Mouse (Mus musculus): ENCODE measurements around the gene Robo2. TPM values are rescaled to one million over a fixed set of nuclear protein-coding genes. Genes with fewer than 3 reads are reported as not detected.

Gene Robo2
- polyA plus RNA-seq, 1 experiment from 2014 or later, result 17.7 TPM

GRCm38 (mm10) chr16:74287878-74288277 is 123.7 kb downstream of the Robo2 start:
- no peaks in the 10 kb centered on the region for H3K9me3 ChIP-seq (ENCODE audit: control insufficient read depth, low read length)
- H3K36me3 ChIP-seq (ENCODE audit: control insufficient read depth, insufficient read depth, low read length), result no peaks in the 10 kb centered on the region
- H3K27me3 ChIP-seq (replicated peaks; ENCODE audit: control insufficient read depth, insufficient read depth, low read length), result no peaks in the 10 kb centered on the region
- WGBS, result 82% methylated on average over 8 of the region's 8 CpGs
- no peaks in the 10 kb centered on the region for H3K4me1 ChIP-seq (ENCODE audit: control insufficient read depth, insufficient read depth, low read length)
- H3K9ac ChIP-seq (ENCODE audit: low read depth, low read length), result no peak overlapping the region
- no peak overlapping the region for H3K27ac ChIP-seq (ENCODE audit: low read length)
- no peak overlapping the region for H3K4me2 ChIP-seq (ENCODE audit: low read depth, low read length)
- no peak for ATAC-seq
- H3K4me3 ChIP-seq (ENCODE audit: low read length), result no peak overlapping the region

- no peak overlapping the region for H3K4me2 ChIP-seq (ENCODE audit: low read depth, low read length)
- no peaks in the 10 kb centered on the region for H3K27me3 ChIP-seq (replicated peaks; ENCODE audit: control insufficient read depth, insufficient read depth, low read length)
- no peak overlapping the region for H3K27ac ChIP-seq (ENCODE audit: low read length)
- H3K4me3 ChIP-seq (ENCODE audit: low read length), result no peak overlapping the region
- no peak for ATAC-seq
- 52% methylated on average over 6 of the region's 6 CpGs for WGBS
- no peaks in the 10 kb centered on the region for H3K9me3 ChIP-seq (ENCODE audit: control insufficient read depth, low read length)
- H3K4me1 ChIP-seq (ENCODE audit: control insufficient read depth, insufficient read depth, low read length), result no peaks in the 10 kb centered on the region
- H3K36me3 ChIP-seq (ENCODE audit: control insufficient read depth, insufficient read depth, low read length), result no peaks in the 10 kb centered on the region
- H3K9ac ChIP-seq (ENCODE audit: low read depth, low read length), result no peak overlapping the region
These were observed 129.1 kb downstream of the Robo2 start for GRCm38 (mm10) chr16:74282549-74282948.

- no peak overlapping the region for H3K27ac ChIP-seq (ENCODE audit: low read length)
- no peaks in the 10 kb centered on the region for H3K4me1 ChIP-seq (ENCODE audit: control insufficient read depth, insufficient read depth, low read length)
- no peaks in the 10 kb centered on the region for H3K9me3 ChIP-seq (ENCODE audit: control insufficient read depth, low read length)
- no peaks in the 10 kb centered on the region for H3K36me3 ChIP-seq (ENCODE audit: control insufficient read depth, insufficient read depth, low read length)
- H3K4me2 ChIP-seq (ENCODE audit: low read depth, low read length), result no peak overlapping the region
- no peak for ATAC-seq
- H3K9ac ChIP-seq (ENCODE audit: low read depth, low read length), result no peak overlapping the region
- 43% methylated on average over 3 of the region's 3 CpGs for WGBS
- no peaks in the 10 kb centered on the region for H3K27me3 ChIP-seq (replicated peaks; ENCODE audit: control insufficient read depth, insufficient read depth, low read length)
- H3K4me3 ChIP-seq (ENCODE audit: low read length), result no peak overlapping the region
These were observed 134.6 kb downstream of the Robo2 start for GRCm38 (mm10) chr16:74276855-74277573.

GRCm38 (mm10) chr16:74274596-74274995 is 137.0 kb downstream of the Robo2 start:
- ATAC-seq, result no peak
- Histone ChIP-seq H3K9me3 (ENCODE audit: control insufficient read depth, low read length) (no peaks in the 10 kb centered on the region), H3K9ac (ENCODE audit: low read depth, low read length) (no peak overlapping the region), H3K36me3 (ENCODE audit: control insufficient read depth, insufficient read depth, low read length) (no peaks in the 10 kb centered on the region), H3K4me2 (ENCODE audit: low read depth, low read length) (no peak overlapping the region), H3K27me3 (replicated peaks; ENCODE audit: control insufficient read depth, insufficient read depth, low read length) (no peaks in the 10 kb centered on the region), H3K4me3 (ENCODE audit: low read length) (no peak overlapping the region), H3K27ac (ENCODE audit: low read length) (no peak overlapping the region), H3K4me1 (ENCODE audit: control insufficient read depth, insufficient read depth, low read length) (no peaks in the 10 kb centered on the region)
- 91% methylated on average over 1 of the region's 1 CpGs for whole genome bisulfite sequencing

- Histone ChIP-seq H3K4me1 (ENCODE audit: control insufficient read depth, insufficient read depth, low read length) (no peaks in the 10 kb centered on the region), H3K4me3 (ENCODE audit: low read length) (no peak overlapping the region), H3K4me2 (ENCODE audit: low read depth, low read length) (no peak overlapping the region), H3K36me3 (ENCODE audit: control insufficient read depth, insufficient read depth, low read length) (no peaks in the 10 kb centered on the region), H3K27me3 (replicated peaks; ENCODE audit: control insufficient read depth, insufficient read depth, low read length) (no peaks in the 10 kb centered on the region), H3K27ac (ENCODE audit: low read length) (no peak overlapping the region), H3K9me3 (ENCODE audit: control insufficient read depth, low read length) (no peaks in the 10 kb centered on the region), H3K9ac (ENCODE audit: low read depth, low read length) (no peak overlapping the region)
- ATAC-seq, result no peak
- 65% methylated on average over 4 of the region's 4 CpGs for WGBS
These were observed 138.6 kb downstream of the Robo2 start for GRCm38 (mm10) chr16:74272993-74273392.

GRCm38 (mm10) chr16:74258241-74258640 is 153.4 kb downstream of the Robo2 start:
- H3K36me3 ChIP-seq (ENCODE audit: control insufficient read depth, insufficient read depth, low read length), result no peaks in the 10 kb centered on the region
- H3K9ac ChIP-seq (ENCODE audit: low read depth, low read length), result no peak overlapping the region
- WGBS, result 55% methylated on average over 2 of the region's 2 CpGs
- no peak overlapping the region for H3K4me2 ChIP-seq (ENCODE audit: low read depth, low read length)
- no peaks in the 10 kb centered on the region for H3K9me3 ChIP-seq (ENCODE audit: control insufficient read depth, low read length)
- no peak overlapping the region for H3K27ac ChIP-seq (ENCODE audit: low read length)
- H3K4me1 ChIP-seq (ENCODE audit: control insufficient read depth, insufficient read depth, low read length), result no peaks in the 10 kb centered on the region
- ATAC-seq, result no peak
- no peaks in the 10 kb centered on the region for H3K27me3 ChIP-seq (replicated peaks; ENCODE audit: control insufficient read depth, insufficient read depth, low read length)
- no peak overlapping the region for H3K4me3 ChIP-seq (ENCODE audit: low read length)

- no peak overlapping the region for H3K9ac ChIP-seq (ENCODE audit: low read depth, low read length)
- no peaks in the 10 kb centered on the region for H3K36me3 ChIP-seq (ENCODE audit: control insufficient read depth, insufficient read depth, low read length)
- H3K9me3 ChIP-seq (ENCODE audit: control insufficient read depth, low read length), result no peaks in the 10 kb centered on the region
- no peak overlapping the region for H3K4me2 ChIP-seq (ENCODE audit: low read depth, low read length)
- no peak overlapping the region for H3K27ac ChIP-seq (ENCODE audit: low read length)
- no peak overlapping the region for H3K4me3 ChIP-seq (ENCODE audit: low read length)
- 86% methylated on average over 5 of the region's 5 CpGs for WGBS
- ATAC-seq, result no peak
- H3K27me3 ChIP-seq (replicated peaks; ENCODE audit: control insufficient read depth, insufficient read depth, low read length), result no peaks in the 10 kb centered on the region
- H3K4me1 ChIP-seq (ENCODE audit: control insufficient read depth, insufficient read depth, low read length), result no peaks in the 10 kb centered on the region
These were observed 167.2 kb downstream of the Robo2 start for GRCm38 (mm10) chr16:74244452-74244851.

- Histone ChIP-seq H3K4me2 (ENCODE audit: low read depth, low read length) (no peak overlapping the region), H3K4me1 (ENCODE audit: control insufficient read depth, insufficient read depth, low read length) (no peaks in the 10 kb centered on the region), H3K9ac (ENCODE audit: low read depth, low read length) (no peak overlapping the region), H3K9me3 (ENCODE audit: control insufficient read depth, low read length) (no peaks in the 10 kb centered on the region), H3K27me3 (replicated peaks; ENCODE audit: control insufficient read depth, insufficient read depth, low read length) (no peaks in the 10 kb centered on the region), H3K4me3 (ENCODE audit: low read length) (no peak overlapping the region), H3K36me3 (ENCODE audit: control insufficient read depth, insufficient read depth, low read length) (no peaks in the 10 kb centered on the region), H3K27ac (ENCODE audit: low read length) (no peak overlapping the region)
- no peak for ATAC-seq
- 74% methylated on average over 1 of the region's 1 CpGs for WGBS
These were observed 170.1 kb downstream of the Robo2 start for GRCm38 (mm10) chr16:74241534-74241933.

- no peak for ATAC-seq
- Histone ChIP-seq H3K4me2 (ENCODE audit: low read depth, low read length) (no peak overlapping the region), H3K4me3 (ENCODE audit: low read length) (no peak overlapping the region), H3K9ac (ENCODE audit: low read depth, low read length) (no peak overlapping the region), H3K36me3 (ENCODE audit: control insufficient read depth, insufficient read depth, low read length) (no peaks in the 10 kb centered on the region), H3K27ac (ENCODE audit: low read length) (no peak overlapping the region), H3K27me3 (replicated peaks; ENCODE audit: control insufficient read depth, insufficient read depth, low read length) (no peaks in the 10 kb centered on the region), H3K4me1 (ENCODE audit: control insufficient read depth, insufficient read depth, low read length) (no peaks in the 10 kb centered on the region), H3K9me3 (ENCODE audit: control insufficient read depth, low read length) (no peaks in the 10 kb centered on the region)
- WGBS, result 91% methylated on average over 2 of the region's 2 CpGs
These were observed 174.2 kb downstream of the Robo2 start for GRCm38 (mm10) chr16:74237411-74237930.

Measured in intestine, embryonic 16.5 days (tissue).